Mouse (Mus musculus) kidney, postnatal 0 days (tissue): ENCODE data around the gene Ndrg3. TPM values are rescaled to one million over a fixed set of nuclear protein-coding genes. Genes with fewer than 3 reads are reported as not detected.
"Not testable (repeated sequence)": the region's sequence is repeated elsewhere in the genome, so short reads cannot be mapped to it uniquely, and the experiment has no call there.

Source experiments
- ATAC-seq: fragments of 200-750 bp; cut with Nextera tagmentation; replicated peaks from 2 replicates; pipeline ENCODE4 v1.8.0; 2017; ENCODE audit warnings: low read depth, moderate number of reproducible peaks, moderate TSS enrichment, moderate library complexity; ENCODE audit not compliant: low FRiP score
- DNase-seq: peaks from one replicate; pipeline ENCODE4 v3.0.0-alpha.2; 2016; ENCODE audit warnings: low spot score
- H3K27ac ChIP-seq: fragments of 300-500 bp; sonication (generic); 2 replicates; pipeline ENCODE4 v1.5.1; 2014; ENCODE audit warnings: mild to moderate bottlenecking
- H3K27me3 ChIP-seq: fragments of 300-500 bp; sonication (generic); 2 replicates; pipeline ENCODE4 v1.6.1; 2014; ENCODE audit warnings: low read length, mixed read lengths; ENCODE audit not compliant: insufficient read depth
- H3K36me3 ChIP-seq: fragments of 300-500 bp; sonication (generic); 2 replicates; pipeline ENCODE4 v1.6.1; 2014; ENCODE audit warnings: low read length, mixed read lengths; ENCODE audit not compliant: insufficient read depth
- H3K4me1 ChIP-seq: fragments of 300-500 bp; sonication (generic); replicated peaks from 2 replicates; pipeline ENCODE4 v1.6.1; 2014; ENCODE audit warnings: antibody characterized with exemption, low read length, mixed read lengths; ENCODE audit not compliant: insufficient read depth
- H3K4me2 ChIP-seq: fragments of 300-500 bp; sonication (generic); 2 replicates; pipeline ENCODE4 v1.6.1; 2014; ENCODE audit warnings: mild to moderate bottlenecking, low read length, moderate library complexity, mixed read lengths
- H3K4me3 ChIP-seq: fragments of 300-500 bp; sonication (generic); replicated peaks from 2 replicates; pipeline ENCODE4 v1.5.1; 2014; ENCODE audit warnings: low read depth, low read length
- H3K9ac ChIP-seq: fragments of 300-500 bp; sonication (generic); 2 replicates; pipeline ENCODE4 v1.6.1; 2014; ENCODE audit warnings: low read depth, low read length
- H3K9me3 ChIP-seq: fragments of 300-500 bp; sonication (generic); replicated peaks from 2 replicates; pipeline ENCODE4 v1.6.1; 2016; ENCODE audit warnings: low read length, inconsistent platforms, mixed read lengths
- CTCF ChIP-seq: IDR thresholded peaks from 2 replicates; pipeline ENCODE4 v1.5.1; 2016; ENCODE audit warnings: antibody characterized with exemption, low read depth, mild to moderate bottlenecking, moderate library complexity
- whole genome bisulfite sequencing: fragments of 180-500 bp; shearing (Covaris S2); extraction: QIAGEN DNeasy Blood & Tissue Kit; methylation state at CpG from one replicate; pipeline ENCODE4 v1.1.7; 2014; 5-methylcytosine and 5-hydroxymethylcytosine counted together
- polyA plus RNA-seq: library from polyadenylated mRNA; unstranded; fragments of >200 nt; fragmentation: Nextera tagmentation; extraction: Ambion mirVana; gene quantifications from 2 replicates; pipeline ENCODE4 v1.2.1, GENCODE M21; 2015

The Ndrg3 gene
- polyA plus RNA-seq, 1 experiment from 2014 or later = 45.8 TPM

DNA sequence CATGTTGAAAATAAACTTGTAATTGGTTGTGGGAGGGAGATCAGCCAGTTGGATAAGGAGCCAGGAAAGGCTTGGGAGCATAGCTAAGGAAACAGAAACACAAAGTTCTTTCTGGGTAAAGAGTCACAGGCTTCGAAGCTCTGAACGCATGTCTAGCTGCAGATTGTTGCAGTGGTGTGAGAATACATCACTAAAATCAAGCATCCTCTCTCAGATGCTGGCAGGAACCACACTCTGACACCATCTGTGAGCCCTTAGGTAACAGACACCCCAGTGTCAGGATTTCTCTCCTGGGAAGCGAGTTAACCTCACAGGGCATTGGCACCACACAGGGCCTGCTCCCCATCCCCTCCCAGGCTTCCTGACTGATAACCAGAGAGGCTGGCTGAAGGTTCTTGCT is 76.3 kb downstream of the Ndrg3 start:
- TF ChIP-seq CTCF = no peak
- no peak overlapping the region for H3K27ac ChIP-seq
- H3K36me3 ChIP-seq = no peaks in the 10 kb centered on the region
- no peak overlapping the region for H3K9ac ChIP-seq
- ATAC-seq = no peak
- no peaks in the 10 kb centered on the region for H3K4me1 ChIP-seq
- no peaks in the 10 kb centered on the region for H3K9me3 ChIP-seq
- H3K27me3 ChIP-seq = no peaks in the 10 kb centered on the region
- WGBS = 82% methylated on average over 3 of the region's 3 CpGs
- no peak overlapping the region for H3K4me3 ChIP-seq
- DNase-seq = no peak
- no peak overlapping the region for H3K4me2 ChIP-seq

DNA sequence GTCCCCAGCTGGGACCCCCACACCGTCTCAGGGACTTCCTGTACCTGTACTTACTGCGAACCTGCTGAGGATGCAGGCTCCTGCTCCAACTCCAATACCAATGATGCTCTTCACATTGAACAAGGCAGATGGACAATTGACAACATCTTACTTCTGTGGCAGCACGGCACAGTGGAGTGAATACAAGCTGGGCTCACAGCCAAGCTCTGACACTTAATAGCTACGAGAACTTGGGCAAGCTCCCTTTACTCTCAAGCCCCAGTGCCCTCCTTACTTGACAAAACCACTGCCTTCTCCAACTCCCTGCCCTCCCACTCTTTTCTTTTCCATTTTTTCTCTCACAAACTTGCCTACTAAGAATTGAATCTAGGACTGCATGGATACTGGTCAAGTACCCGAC is 78.7 kb downstream of the Ndrg3 start:
- ATAC-seq (no peak), DNase-seq (peak; percentile 50)
- Histone ChIP-seq H3K9me3 (no peaks in the 10 kb centered on the region), H3K27me3 (no peaks in the 10 kb centered on the region), H3K4me2 (no peak overlapping the region), H3K4me3 (no peak overlapping the region), H3K4me1 (no peaks in the 10 kb centered on the region), H3K36me3 (no peaks in the 10 kb centered on the region), H3K27ac (no peak overlapping the region), H3K9ac (no peak overlapping the region)
- no peak for TF ChIP-seq CTCF
- 55% methylated on average over 5 of the region's 5 CpGs for WGBS

DNA sequence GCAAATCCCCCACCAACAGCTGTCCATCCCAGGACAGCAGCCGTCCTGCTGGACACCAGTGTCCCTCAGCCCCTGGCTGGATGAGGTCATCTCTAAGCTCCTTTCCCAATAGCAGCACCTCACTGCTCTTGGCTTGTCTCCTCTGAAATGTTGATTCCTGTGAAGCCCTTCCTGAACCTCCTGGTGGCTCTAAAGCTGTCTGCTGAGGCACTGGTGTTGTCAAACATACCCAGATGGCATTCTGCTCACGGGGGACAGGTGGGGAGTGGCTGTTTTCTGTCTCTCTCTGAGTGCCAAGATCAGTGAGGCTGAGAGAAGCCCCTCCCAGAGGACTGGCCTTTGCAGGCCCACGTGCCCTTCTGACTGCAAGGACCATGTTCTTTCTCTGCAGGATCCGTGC is 85.9 kb downstream of the Ndrg3 start:
- H3K9me3 ChIP-seq, DNase-seq, H3K9ac ChIP-seq, ATAC-seq, H3K4me3 ChIP-seq, H3K27ac ChIP-seq, H3K27me3 ChIP-seq, H3K36me3 ChIP-seq, H3K4me1 ChIP-seq, H3K4me2 ChIP-seq: not testable (repeated sequence)
- 34% methylated on average over 4 of the region's 4 CpGs for WGBS

DNA sequence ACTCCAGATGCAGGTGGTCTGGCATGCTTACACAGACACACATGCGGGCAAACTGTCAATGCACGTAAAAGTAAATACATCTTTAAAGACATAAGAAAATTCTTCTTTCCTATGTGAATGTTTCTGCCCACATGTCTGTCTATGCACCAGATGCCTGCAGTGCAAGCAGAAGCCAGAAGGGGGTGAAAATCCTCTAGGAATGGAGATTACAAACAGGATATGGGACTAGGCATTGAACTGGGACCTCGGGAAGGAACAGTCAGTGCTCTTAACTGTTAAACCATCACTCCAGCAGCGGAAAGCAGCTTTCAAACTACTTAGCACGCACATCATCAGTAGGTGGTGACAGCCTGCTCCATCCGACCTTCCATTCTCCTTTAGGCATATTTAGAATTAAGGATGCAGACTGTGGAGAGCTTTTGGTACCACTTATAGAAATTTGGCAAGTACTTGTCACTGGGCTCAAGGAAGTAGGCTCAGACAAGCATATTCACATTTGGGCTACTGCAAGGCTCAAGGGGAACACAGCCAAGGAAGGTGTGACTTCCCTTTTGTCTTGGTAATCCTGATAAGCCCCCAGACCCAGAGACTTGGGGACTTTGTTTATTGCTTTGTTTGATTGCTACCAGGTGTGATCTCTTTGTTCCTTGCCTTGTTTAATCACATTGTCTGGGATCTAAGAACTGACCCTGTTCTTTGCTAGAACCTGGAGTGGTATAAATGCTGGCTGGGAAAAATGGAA is 86.7 kb downstream of the Ndrg3 start:
- no peaks in the 10 kb centered on the region for H3K36me3 ChIP-seq
- no peak overlapping the region for H3K9ac ChIP-seq
- 20% methylated on average over 6 of the region's 6 CpGs for WGBS
- ATAC-seq (0 out of 2 replicates have a peak, but pooled peaks have one; percentile 52), DNase-seq (peak; percentile 90)
- H3K9me3 ChIP-seq = no peaks in the 10 kb centered on the region
- H3K27me3 ChIP-seq = no peaks in the 10 kb centered on the region
- no peak overlapping the region for H3K27ac ChIP-seq
- H3K4me2 ChIP-seq = no peak overlapping the region
- no peak overlapping the region for H3K4me3 ChIP-seq
- H3K4me1 ChIP-seq = no peaks in the 10 kb centered on the region
- TF ChIP-seq CTCF = peak; percentile 93

DNA sequence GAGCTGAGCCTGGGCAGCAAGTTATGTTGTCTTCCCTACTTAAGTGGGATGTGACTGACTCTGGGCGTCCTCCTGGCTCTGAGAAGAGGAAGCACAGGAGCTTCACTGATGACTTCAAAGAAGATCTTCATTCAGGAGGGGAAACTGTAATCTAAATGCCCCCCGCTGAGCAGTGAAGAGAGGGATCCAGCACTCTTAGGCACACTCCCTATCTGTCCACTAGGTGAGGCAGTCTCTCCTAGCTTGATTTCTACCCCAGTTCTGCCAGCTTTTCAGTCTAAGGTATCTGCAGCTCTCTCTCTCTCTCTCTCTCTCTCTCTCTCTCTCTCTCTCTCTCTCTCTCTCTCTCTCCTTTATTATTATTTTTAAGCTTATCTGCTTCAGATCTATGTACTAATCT is 88.5 kb downstream of the Ndrg3 start:
- WGBS = 29% methylated on average over 2 of the region's 2 CpGs
- ATAC-seq = no peak
- Histone ChIP-seq H3K9me3 (no peaks in the 10 kb centered on the region), H3K27me3 (no peaks in the 10 kb centered on the region), H3K4me1 (no peaks in the 10 kb centered on the region), H3K4me2 (no peak overlapping the region), H3K4me3 (no peak overlapping the region), H3K9ac (no peak overlapping the region), H3K36me3 (no peaks in the 10 kb centered on the region), H3K27ac (no peak overlapping the region)
- TF ChIP-seq CTCF = peak; percentile 51
- DNase-seq = peak; percentile 27

DNA sequence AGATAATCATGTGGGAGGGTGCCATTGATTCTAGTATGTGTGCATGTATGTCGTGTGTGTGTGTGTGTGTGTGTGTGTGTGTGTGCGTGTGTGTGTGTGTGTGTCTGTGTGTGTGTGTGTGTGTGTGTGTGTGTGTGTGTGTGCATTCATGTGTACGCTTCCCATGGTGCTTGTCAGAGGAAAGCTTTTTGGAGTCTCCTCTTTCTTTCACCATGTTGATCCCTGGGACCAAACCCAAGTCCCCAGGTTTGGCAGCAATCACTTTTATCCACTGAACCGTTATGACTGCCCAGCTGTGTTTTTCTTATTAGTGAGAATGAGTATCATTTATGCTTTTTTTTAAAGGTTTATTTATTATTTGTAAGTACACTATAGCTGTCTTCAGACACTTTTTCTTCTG is 89.4 kb downstream of the Ndrg3 start:
- not testable (repeated sequence) for DNase-seq, H3K36me3 ChIP-seq, H3K27ac ChIP-seq, H3K9me3 ChIP-seq, H3K4me2 ChIP-seq, H3K9ac ChIP-seq, H3K4me1 ChIP-seq, H3K27me3 ChIP-seq, ATAC-seq, H3K4me3 ChIP-seq
- 86% methylated on average over 3 of the region's 4 CpGs for WGBS

DNA sequence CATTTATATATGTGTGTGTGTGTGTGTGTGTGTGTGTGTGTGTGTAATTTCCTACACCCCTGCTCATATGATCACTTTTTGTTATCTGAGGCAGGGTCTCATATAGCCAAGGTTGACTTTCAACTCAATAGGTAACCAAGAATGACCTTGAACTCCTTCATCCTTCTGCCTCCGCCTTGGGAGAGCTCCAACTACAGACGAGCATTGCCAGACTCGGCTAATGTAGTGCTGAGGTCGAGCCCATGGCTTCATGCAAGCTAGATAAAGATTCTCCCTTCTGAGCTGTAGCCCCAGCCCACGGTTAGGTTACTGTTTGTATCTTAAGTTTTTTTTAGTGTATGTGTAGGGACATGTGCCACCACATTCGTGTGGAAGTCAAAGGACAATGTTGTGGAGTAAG is 90.0 kb downstream of the Ndrg3 start:
- Histone ChIP-seq H3K4me1 (no peaks in the 10 kb centered on the region), H3K36me3 (no peaks in the 10 kb centered on the region), H3K9ac (no peak overlapping the region), H3K4me3 (no peak overlapping the region), H3K9me3 (no peaks in the 10 kb centered on the region), H3K27ac (no peak overlapping the region), H3K4me2 (no peak overlapping the region), H3K27me3 (no peaks in the 10 kb centered on the region)
- DNase-seq = no peak
- WGBS = 70% methylated on average over 6 of the region's 6 CpGs
- no peak for ATAC-seq
- TF ChIP-seq CTCF = no peak
